Mouse (Mus musculus) CH12.LX (cell line): ENCODE data around the gene Ffar1. TPM values are rescaled to one million over a fixed set of nuclear protein-coding genes. Genes with fewer than 3 reads are reported as not detected.

Experiments used
- DNase-seq: peaks from one replicate; pipeline ENCODE4 v3.0.0-alpha.2; 2013; ENCODE audit errors: extremely low read depth
- H3K27ac ChIP-seq: 2 replicates; pipeline ENCODE4 v1.5.1; 2012; ENCODE audit warnings: low read depth, mild to moderate bottlenecking, control low read depth, moderate library complexity; ENCODE audit not compliant: insufficient read depth
- H3K27me3 ChIP-seq: replicated peaks from 2 replicates; pipeline ENCODE3; 2012; ENCODE audit warnings: inconsistent platforms
- H3K36me3 ChIP-seq, 2 experiments: replicated peaks in 1 of 2; 2 replicates each; pipeline versions ENCODE3 to v1.6.1; 2012; ENCODE audit warnings: inconsistent platforms in 1 of 2, low read length in 1 of 2, mild to moderate bottlenecking in 1 of 2, mixed read lengths in 1 of 2, moderate library complexity in 1 of 2; ENCODE audit not compliant: control insufficient read depth in 1 of 2, insufficient read depth in 1 of 2
- H3K4me1 ChIP-seq, 2 experiments: 2 replicates each; pipeline ENCODE4 v1.6.1; 2012; ENCODE audit warnings: inconsistent platforms in 1 of 2, moderate library complexity in 1 of 2; ENCODE audit not compliant: insufficient read depth in 2 of 2, control insufficient read depth in 1 of 2
- H3K4me2 ChIP-seq: 2 replicates; pipeline ENCODE4 v1.6.1; 2012; ENCODE audit warnings: low read depth, mild to moderate bottlenecking, control low read depth; ENCODE audit not compliant: poor library complexity, insufficient read depth, severe bottlenecking
- H3K4me3 ChIP-seq, 3 experiments: fragments of 150-350 bp in 1 of 3; sonication (generic) in 1 of 3; replicated peaks in 1 of 3; 2 replicates each; pipeline versions ENCODE3 to v1.5.1; 2011 to 2012; ENCODE audit warnings: low read depth in 2 of 3, low read length in 2 of 3, mild to moderate bottlenecking in 2 of 3, moderate library complexity in 2 of 3, control low read depth in 1 of 3, improper control_type of control experiment in 1 of 3, inconsistent platforms in 1 of 3, mixed read lengths in 1 of 3; ENCODE audit not compliant: poor library complexity in 1 of 3
- H3K79me2 ChIP-seq: replicated peaks from 2 replicates; pipeline ENCODE4 v1.6.1; 2012; ENCODE audit warnings: mild to moderate bottlenecking, moderate library complexity; ENCODE audit not compliant: control insufficient read depth, poor library complexity, insufficient read depth, severe bottlenecking; ENCODE audit errors: extremely low read depth
- H3K9ac ChIP-seq: 2 replicates; pipeline ENCODE4 v1.6.1; 2012; ENCODE audit warnings: low read depth, mild to moderate bottlenecking, control low read depth, moderate library complexity; ENCODE audit not compliant: insufficient read depth
- H3K9me3 ChIP-seq: replicated peaks from 2 replicates; pipeline ENCODE3; 2012; ENCODE audit warnings: low read length, inconsistent platforms, mixed read lengths
- CHD2 ChIP-seq: IDR thresholded peaks from 2 replicates; pipeline ENCODE4 v1.6.1; 2011; ENCODE audit warnings: low read length, improper control_type of control experiment
- CTCF ChIP-seq, 2 experiments: IDR thresholded peaks in 1 of 2; conservative IDR thresholded peaks in 1 of 2; 2 replicates each; pipeline ENCODE4 v1.5.1; 2011 to 2012; ENCODE audit warnings: low read depth in 2 of 2, low read length in 2 of 2, improper control_type of control experiment in 1 of 2, inconsistent platforms in 1 of 2, mild to moderate bottlenecking in 1 of 2, moderate library complexity in 1 of 2
- ELF1 ChIP-seq: IDR thresholded peaks from 2 replicates; pipeline ENCODE4 v1.6.1; 2014; ENCODE audit warnings: low read depth, mild to moderate bottlenecking, inconsistent platforms, low read length, improper control_type of control experiment
- RAD21 ChIP-seq: IDR thresholded peaks from 2 replicates; pipeline ENCODE4 v1.6.1; 2011; ENCODE audit warnings: low read depth, mild to moderate bottlenecking, low read length, improper control_type of control experiment, moderate library complexity
- SMC3 ChIP-seq: IDR thresholded peaks from 2 replicates; pipeline ENCODE4 v1.6.1; 2011; ENCODE audit warnings: low read depth, low read length, improper control_type of control experiment
- dilution Hi-C: fragments of 300-500 bp; cut with MboI; formaldehyde crosslinking; loops from 2 replicates; pipeline ENCODE4 v1.14.3; 2020; ENCODE audit warnings: low sequenced_read_pairs; ENCODE audit not compliant: extremely low pct_unique_long_range_greater_than_20kb, extremely low pct_ligation_motif_present
- in situ Hi-C: fragments of 300-500 bp; cut with MboI; formaldehyde crosslinking; loops from 3 replicates; pipeline ENCODE4 v1.14.3; 2019; ENCODE audit warnings: low sequenced_read_pairs, low pct_ligation_motif_present, low pct_unique_long_range_greater_than_20kb, mixed read lengths
- polyA plus RNA-seq: library from polyadenylated mRNA; unstranded; fragments of >175 nt; gene quantifications from 2 replicates; pipeline ENCODE4 v1.2.1, GENCODE M21; 2012; ENCODE audit warnings: low read depth; ENCODE audit not compliant: insufficient read length
- total RNA-seq, 2 experiments: library from RNA; depleted of rRNA; stranded (reverse); fragments of 300-350 nt in 1 of 2; fragments of >200 nt in 1 of 2; gene quantifications; 2 replicates each; pipeline ENCODE4 v1.2.3; 2012 to 2014

The Ffar1 gene
- total and polyA plus RNA-seq, 3 experiments, result 0.34 to 17.2 (median 1.2) TPM

GRCm38 (mm10) chr7:30810319-30810718 is 51.0 kb downstream of the Ffar1 start:
- Histone ChIP-seq H3K27me3 (no peaks in the 10 kb centered on the region), H3K9me3 (peaks cover 7% of the 10 kb centered on the region), H3K4me2 (no peak overlapping the region), H3K4me3 (no peak overlapping the region)
- dilution Hi-C loops, result no loop called here
- no peak for TF ChIP-seq ELF1
- peak; percentile 51 for TF ChIP-seq SMC3
- peak; percentile 26 to 51; a peak in 3 of 4 replicates for TF ChIP-seq CTCF (conservative IDR thresholded peaks at IDR 0.05 in 1 of 2, IDR thresholded peaks at IDR 0.05 in 1 of 2; ENCODE audit: low read depth in 2 of 2, low read length in 2 of 2)
- no peak for TF ChIP-seq CHD2
- peak; percentile 52 for TF ChIP-seq RAD21
- TF ChIP-seq, all 38 proteins: peak for 3
- no peaks in the 10 kb centered on the region for H3K36me3 ChIP-seq
- H3K9ac ChIP-seq, result no peak overlapping the region
- in situ Hi-C loops, result no loop called here
- peaks cover 0 to 11% of the 10 kb centered on the region in 2 experiments; a peak in 2 of 4 replicates for H3K4me1 ChIP-seq
- H3K27ac ChIP-seq, result no peak overlapping the region
- no peaks in the 10 kb centered on the region for H3K79me2 ChIP-seq
- peak; percentile 17 for DNase-seq

Other genes starting within 250 kb of the Ffar1 start
Only the 20 nearest of the 27 such genes appear.
- gene Pmis2, start 190.0 kb downstream of the Ffar1 start, total RNA-seq (2012; rRNA removed), result not detected in 2 replicates
- not detected in 2 replicates for gene Pmis2, start 190.0 kb downstream of the Ffar1 start, total RNA-seq (2014; rRNA removed)
- gene Pmis2, start 190.0 kb downstream of the Ffar1 start, polyA plus RNA-seq, result not detected in 2 replicates
- 2.4 and 4.0 TPM in 2 replicates for gene 2200002J24Rik, start 162.6 kb downstream of the Ffar1 start, total RNA-seq (2012; rRNA removed)
- 3.0 and 6.6 TPM in 2 replicates for gene 2200002J24Rik, start 162.6 kb downstream of the Ffar1 start, total RNA-seq (2014; rRNA removed)
- gene 2200002J24Rik, start 162.6 kb downstream of the Ffar1 start, polyA plus RNA-seq, result 2.9 and 3.5 TPM in 2 replicates
- gene Atp4a, start 149.4 kb downstream of the Ffar1 start, total RNA-seq (2012; rRNA removed), result 0.13 TPM in 1 of 2 replicates, not detected in the other
- 0.14 and 0.67 TPM in 2 replicates for gene Atp4a, start 149.4 kb downstream of the Ffar1 start, total RNA-seq (2014; rRNA removed)
- gene Atp4a, start 149.4 kb downstream of the Ffar1 start, polyA plus RNA-seq, result 0.33 TPM in 1 of 2 replicates, not detected in the other
- gene Tmem147, start 132.0 kb downstream of the Ffar1 start, total RNA-seq (2012; rRNA removed), result 136 and 137 TPM in 2 replicates
- gene Tmem147, start 132.0 kb downstream of the Ffar1 start, total RNA-seq (2014; rRNA removed), result 152 and 154 TPM in 2 replicates
- 98.4 and 149 TPM in 2 replicates for gene Tmem147, start 132.0 kb downstream of the Ffar1 start, polyA plus RNA-seq
- 0.42 and 0.89 TPM in 2 replicates for gene Gapdhs, start 117.9 kb downstream of the Ffar1 start, total RNA-seq (2012; rRNA removed)
- not detected in 2 replicates for gene Gapdhs, start 117.9 kb downstream of the Ffar1 start, total RNA-seq (2014; rRNA removed)
- 1.7 and 2.9 TPM in 2 replicates for gene Gapdhs, start 117.9 kb downstream of the Ffar1 start, polyA plus RNA-seq
- gene Sbsn, start 110.1 kb downstream of the Ffar1 start, total RNA-seq (2012; rRNA removed), result 0.59 and 0.76 TPM in 2 replicates
- gene Sbsn, start 110.1 kb downstream of the Ffar1 start, total RNA-seq (2014; rRNA removed), result 0.30 TPM in 1 of 2 replicates, not detected in the other
- 0.69 and 1.1 TPM in 2 replicates for gene Sbsn, start 110.1 kb downstream of the Ffar1 start, polyA plus RNA-seq
- not detected in 2 replicates for gene Dmkn, start 97.8 kb downstream of the Ffar1 start, total RNA-seq (2012; rRNA removed)
- not detected in 2 replicates for gene Dmkn, start 97.8 kb downstream of the Ffar1 start, total RNA-seq (2014; rRNA removed)
- gene Dmkn, start 97.8 kb downstream of the Ffar1 start, polyA plus RNA-seq, result not detected in 2 replicates
- gene Krtdap, start 73.7 kb downstream of the Ffar1 start, total RNA-seq (2012; rRNA removed), result not detected in 2 replicates
- not detected in 2 replicates for gene Krtdap, start 73.7 kb downstream of the Ffar1 start, total RNA-seq (2014; rRNA removed)
- gene Krtdap, start 73.7 kb downstream of the Ffar1 start, polyA plus RNA-seq, result not detected in 2 replicates
- 0.08 TPM in 1 of 2 replicates, not detected in the other for gene Ffar2, start 37.8 kb downstream of the Ffar1 start, total RNA-seq (2012; rRNA removed)
- gene Ffar2, start 37.8 kb downstream of the Ffar1 start, total RNA-seq (2014; rRNA removed), result not detected in 2 replicates
- 0.51 and 0.52 TPM in 2 replicates for gene Ffar2, start 37.8 kb downstream of the Ffar1 start, polyA plus RNA-seq
- not detected in 2 replicates for gene Ffar3, start 5.4 kb downstream of the Ffar1 start, total RNA-seq (2012; rRNA removed)
- not detected in 2 replicates for gene Ffar3, start 5.4 kb downstream of the Ffar1 start, total RNA-seq (2014; rRNA removed)
- not detected in 2 replicates for gene Ffar3, start 5.4 kb downstream of the Ffar1 start, polyA plus RNA-seq
- gene Cd22, start 18.8 kb upstream of the Ffar1 start, total RNA-seq (2012; rRNA removed), result 41.7 and 42.3 TPM in 2 replicates
- 81.5 and 90.6 TPM in 2 replicates for gene Cd22, start 18.8 kb upstream of the Ffar1 start, total RNA-seq (2014; rRNA removed)
- 180 and 190 TPM in 2 replicates for gene Cd22, start 18.8 kb upstream of the Ffar1 start, polyA plus RNA-seq
- 0.04 TPM in 1 of 2 replicates, not detected in the other for gene Mag, start 53.3 kb upstream of the Ffar1 start, total RNA-seq (2012; rRNA removed)
- not detected in 2 replicates for gene Mag, start 53.3 kb upstream of the Ffar1 start, total RNA-seq (2014; rRNA removed)
- gene Mag, start 53.3 kb upstream of the Ffar1 start, polyA plus RNA-seq, result not detected in 2 replicates
- gene Hamp2, start 63.1 kb upstream of the Ffar1 start, total RNA-seq (2012; rRNA removed), result not detected in 2 replicates
- gene Hamp2, start 63.1 kb upstream of the Ffar1 start, total RNA-seq (2014; rRNA removed), result not detected in 2 replicates
- gene Hamp2, start 63.1 kb upstream of the Ffar1 start, polyA plus RNA-seq, result not detected in 2 replicates
- gene Hamp, start 82.5 kb upstream of the Ffar1 start, total RNA-seq (2012; rRNA removed), result not detected in 2 replicates
- gene Hamp, start 82.5 kb upstream of the Ffar1 start, total RNA-seq (2014; rRNA removed), result not detected in 2 replicates
- gene Hamp, start 82.5 kb upstream of the Ffar1 start, polyA plus RNA-seq, result not detected in 2 replicates
- 42.0 and 47.9 TPM in 2 replicates for gene Usf2, start 95.2 kb upstream of the Ffar1 start, total RNA-seq (2012; rRNA removed)
- gene Usf2, start 95.2 kb upstream of the Ffar1 start, total RNA-seq (2014; rRNA removed), result 47.0 and 57.2 TPM in 2 replicates
- 102 and 103 TPM in 2 replicates for gene Usf2, start 95.2 kb upstream of the Ffar1 start, polyA plus RNA-seq
- gene Lsr, start 111.9 kb upstream of the Ffar1 start, total RNA-seq (2012; rRNA removed), result 0.08 and 0.13 TPM in 2 replicates
- gene Lsr, start 111.9 kb upstream of the Ffar1 start, total RNA-seq (2014; rRNA removed), result 0.12 TPM in 1 of 2 replicates, not detected in the other
- not detected in 2 replicates for gene Lsr, start 111.9 kb upstream of the Ffar1 start, polyA plus RNA-seq
- gene Fam187b, start 112.2 kb upstream of the Ffar1 start, total RNA-seq (2012; rRNA removed), result not detected in 2 replicates
- not detected in 2 replicates for gene Fam187b, start 112.2 kb upstream of the Ffar1 start, total RNA-seq (2014; rRNA removed)
- gene Fam187b, start 112.2 kb upstream of the Ffar1 start, polyA plus RNA-seq, result not detected in 2 replicates
- gene Fxyd5, start 180.9 kb upstream of the Ffar1 start, total RNA-seq (2012; rRNA removed), result 71.6 and 73.2 TPM in 2 replicates
- gene Fxyd5, start 180.9 kb upstream of the Ffar1 start, total RNA-seq (2014; rRNA removed), result 38.3 and 43.8 TPM in 2 replicates
- 96.8 and 124 TPM in 2 replicates for gene Fxyd5, start 180.9 kb upstream of the Ffar1 start, polyA plus RNA-seq
- not detected in 2 replicates for gene Fxyd7, start 189.9 kb upstream of the Ffar1 start, total RNA-seq (2012; rRNA removed)
- gene Fxyd7, start 189.9 kb upstream of the Ffar1 start, total RNA-seq (2014; rRNA removed), result not detected in 2 replicates
- gene Fxyd7, start 189.9 kb upstream of the Ffar1 start, polyA plus RNA-seq, result not detected in 2 replicates
- not detected in 2 replicates for gene Fxyd1, start 195.6 kb upstream of the Ffar1 start, total RNA-seq (2012; rRNA removed)
- not detected in 2 replicates for gene Fxyd1, start 195.6 kb upstream of the Ffar1 start, total RNA-seq (2014; rRNA removed)
- not detected in 2 replicates for gene Fxyd1, start 195.6 kb upstream of the Ffar1 start, polyA plus RNA-seq